Mouse (Mus musculus) midbrain, embryonic 16.5 days (tissue): Measurements from ENCODE around the gene Pigq. TPM values are rescaled to one million over a fixed set of nuclear protein-coding genes. Genes with fewer than 3 reads are reported as not detected.

Source experiments
- ATAC-seq: fragments of 200-750 bp; cut with Nextera tagmentation; 2 replicates; pipeline ENCODE4 v1.8.0; 2017; ENCODE audit warnings: moderate TSS enrichment
- H3K27ac ChIP-seq: fragments of 300-500 bp; sonication (generic); 2 replicates; pipeline ENCODE4 v1.5.1; 2014; ENCODE audit warnings: mild to moderate bottlenecking, low read length, mixed read lengths
- H3K27me3 ChIP-seq: fragments of 300-500 bp; sonication (generic); 2 replicates; pipeline ENCODE4 v1.6.1; 2014; ENCODE audit warnings: low read depth, low read length, mixed read lengths; ENCODE audit not compliant: control insufficient read depth, insufficient read depth
- H3K36me3 ChIP-seq: fragments of 300-500 bp; sonication (generic); 2 replicates; pipeline ENCODE4 v1.6.1; 2014; ENCODE audit warnings: mild to moderate bottlenecking, low read length, moderate library complexity, mixed read lengths; ENCODE audit not compliant: control insufficient read depth, insufficient read depth
- H3K4me1 ChIP-seq: fragments of 300-500 bp; sonication (generic); 2 replicates; pipeline ENCODE4 v1.6.1; 2014; ENCODE audit warnings: mild to moderate bottlenecking, low read length, mixed read lengths; ENCODE audit not compliant: control insufficient read depth, insufficient read depth
- H3K4me2 ChIP-seq: fragments of 300-500 bp; sonication (generic); 2 replicates; pipeline ENCODE4 v1.6.1; 2014; ENCODE audit warnings: mild to moderate bottlenecking, low read length, mixed read lengths
- H3K4me3 ChIP-seq: fragments of 300-500 bp; sonication (generic); 2 replicates; pipeline ENCODE4 v1.5.1; 2014; ENCODE audit warnings: low read depth, mild to moderate bottlenecking, low read length, moderate library complexity, mixed read lengths
- H3K9ac ChIP-seq: fragments of 300-500 bp; sonication (generic); 2 replicates; pipeline ENCODE4 v1.6.1; 2014; ENCODE audit warnings: low read depth, low read length, mixed read lengths
- H3K9me3 ChIP-seq: fragments of 300-500 bp; sonication (generic); replicated peaks from 2 replicates; pipeline ENCODE4 v1.6.1; 2014; ENCODE audit warnings: mild to moderate bottlenecking, low read length, mixed read lengths; ENCODE audit not compliant: control insufficient read depth, poor library complexity, severe bottlenecking
- WGBS: fragments of 180-500 bp; shearing (Covaris S2); extraction: QIAGEN DNeasy Blood & Tissue Kit; methylation state at CpG from one replicate; pipeline ENCODE4 v1.1.7; 2014; 5-methylcytosine and 5-hydroxymethylcytosine counted together
- polyA plus RNA-seq: library from polyadenylated mRNA; unstranded; fragments of >200 nt; fragmentation: Nextera tagmentation; extraction: Ambion mirVana; gene quantifications from 2 replicates; pipeline ENCODE4 v1.2.1, GENCODE M21; 2015

Pigq gene
- 71.3 and 85.3 TPM in 2 replicates for polyA plus RNA-seq

- H3K4me2 ChIP-seq, result no peak within 1 kb of the TSS
- 45% methylated on average over 5 of the region's 6 CpGs for WGBS
- no peaks in the 10 kb centered on the region for H3K9me3 ChIP-seq
- no peak within 1 kb of the TSS for H3K4me3 ChIP-seq
- no peak for ATAC-seq
- no peak within 1 kb of the TSS for H3K9ac ChIP-seq
- no peaks in the 10 kb centered on the region; the same call in 1 of the 2 replicates for H3K27me3 ChIP-seq
- no peaks in the 10 kb centered on the region for H3K36me3 ChIP-seq
- no peak within 1 kb of the TSS for H3K27ac ChIP-seq
- H3K4me1 ChIP-seq, result peaks cover 14% of the 10 kb centered on the region
Observed at GRCm38 (mm10) chr17:25944366-25945163, at the start of gene Pigq, which contains the start of gene Nhlrc4. TSS of gene Pigq (minus strand) at chr17:25944936. TSS of gene Nhlrc4 (minus strand) at chr17:25944961.

GRCm38 (mm10) chr17:25993489-25993888, 48.8 kb upstream of the Pigq start:
- Histone ChIP-seq H3K4me2 (no peak overlapping the region), H3K36me3 (peaks cover 49% of the 10 kb centered on the region), H3K4me1 (no peaks in the 10 kb centered on the region), H3K9me3 (no peaks in the 10 kb centered on the region), H3K4me3 (no peak overlapping the region), H3K9ac (no peak overlapping the region), H3K27me3 (no peaks in the 10 kb centered on the region), H3K27ac (no peak overlapping the region)
- ATAC-seq, result no peak
- WGBS, result 94% methylated on average over 3 of the region's 3 CpGs

GRCm38 (mm10) chr17:25992274-25992673, 47.5 kb upstream of the Pigq start:
- Histone ChIP-seq H3K27me3 (no peaks in the 10 kb centered on the region), H3K4me2 (no peak overlapping the region), H3K9ac (no peak overlapping the region), H3K4me1 (no peaks in the 10 kb centered on the region), H3K9me3 (no peaks in the 10 kb centered on the region), H3K4me3 (no peak overlapping the region), H3K36me3 (peaks cover 44% of the 10 kb centered on the region), H3K27ac (no peak overlapping the region)
- WGBS, result 97% methylated on average over 4 of the region's 4 CpGs
- no peak for ATAC-seq

- Histone ChIP-seq H3K27ac (no peak overlapping the region), H3K9ac (no peak overlapping the region), H3K4me2 (no peak overlapping the region), H3K4me1 (peaks cover 7% of the 10 kb centered on the region), H3K27me3 (no peaks in the 10 kb centered on the region), H3K4me3 (no peak overlapping the region), H3K9me3 (no peaks in the 10 kb centered on the region), H3K36me3 (peaks cover 41% of the 10 kb centered on the region)
- 93% methylated on average over 5 of the region's 5 CpGs for WGBS
- ATAC-seq, result no peak
Observed at GRCm38 (mm10) chr17:25990331-25990730, 45.6 kb upstream of the Pigq start.

GRCm38 (mm10) chr17:25985306-25986294, 40.9 kb upstream of the Pigq start, which contains the start of gene Capn15:
TSS of gene Capn15 (minus strand) at chr17:25985796.
- H3K36me3 ChIP-seq, result peaks cover 17% of the 10 kb centered on the region
- no peaks in the 10 kb centered on the region for H3K9me3 ChIP-seq
- H3K4me3 ChIP-seq, result peak within 1 kb of the TSS; percentile 93
- peak within 1 kb of the TSS; percentile 90 for H3K9ac ChIP-seq
- WGBS, result under 1% methylated on average over 91 of the region's 91 CpGs
- peak within 1 kb of the TSS; percentile 84 for H3K4me2 ChIP-seq
- peak within 1 kb of the TSS; percentile 90 for H3K27ac ChIP-seq
- peaks cover 31% of the 10 kb centered on the region for H3K4me1 ChIP-seq
- peak; percentile 99 for ATAC-seq
- H3K27me3 ChIP-seq, result no peaks in the 10 kb centered on the region

GRCm38 (mm10) chr17:25984556-25985305, 40.0 kb upstream of the Pigq start:
- no peaks in the 10 kb centered on the region for H3K9me3 ChIP-seq
- 13% methylated on average over 17 of the region's 17 CpGs for WGBS
- H3K4me1 ChIP-seq, result peaks cover 31% of the 10 kb centered on the region
- H3K36me3 ChIP-seq, result peaks cover 9% of the 10 kb centered on the region
- no peak for ATAC-seq
- H3K4me2 ChIP-seq, result peak overlapping the region; percentile 84
- no peaks in the 10 kb centered on the region for H3K27me3 ChIP-seq
- H3K9ac ChIP-seq, result peak overlapping the region; percentile 90
- H3K27ac ChIP-seq, result peak overlapping the region; percentile 90
- peak overlapping the region; percentile 93 for H3K4me3 ChIP-seq

GRCm38 (mm10) chr17:25984066-25984465, 39.3 kb upstream of the Pigq start:
- H3K27ac ChIP-seq, result no peak overlapping the region
- 0 out of 2 replicates have a peak, but pooled peaks cover 5% of the 10 kb centered on the region for H3K36me3 ChIP-seq
- peaks cover 31% of the 10 kb centered on the region for H3K4me1 ChIP-seq
- ATAC-seq, result no peak
- no peak overlapping the region for H3K9ac ChIP-seq
- peak overlapping the region; percentile 93; the same call in 1 of the 2 replicates for H3K4me3 ChIP-seq
- H3K4me2 ChIP-seq, result peak overlapping the region; percentile 84
- H3K9me3 ChIP-seq, result no peaks in the 10 kb centered on the region
- no peaks in the 10 kb centered on the region for H3K27me3 ChIP-seq
- 100% methylated on average over 1 of the region's 1 CpGs for WGBS

GRCm38 (mm10) chr17:25982913-25983312, 38.2 kb upstream of the Pigq start:
- ATAC-seq, result no peak
- H3K9ac ChIP-seq, result no peak overlapping the region
- 97% methylated on average over 3 of the region's 3 CpGs for WGBS

More at GRCm38 (mm10) chr17:25982913-25983312, 38.2 kb upstream of the Pigq start:
- Histone ChIP-seq H3K4me3 (no peak overlapping the region), H3K9me3 (no peaks in the 10 kb centered on the region), H3K27ac (no peak overlapping the region), H3K36me3 (0 out of 2 replicates have a peak, but pooled peaks cover 2% of the 10 kb centered on the region), H3K4me2 (no peak overlapping the region), H3K27me3 (no peaks in the 10 kb centered on the region), H3K4me1 (peaks cover 31% of the 10 kb centered on the region)
